Mouse (Mus musculus) small intestine, adult 2 months (tissue): ENCODE data around the gene Ublcp1.

Source experiments
- CTCF ChIP-seq: fragments of 200-500 bp; IDR thresholded peaks from 2 replicates; pipeline ENCODE4 v1.5.1; 2012; ENCODE audit warnings: low read depth, mild to moderate bottlenecking, control low read depth, inconsistent platforms, low read length, moderate library complexity, mixed read lengths; ENCODE audit not compliant: insufficient replicate concordance, insufficient read length; ENCODE audit errors: extremely low read depth
- POLR2A ChIP-seq: fragments of 200-500 bp; IDR thresholded peaks from 2 replicates; pipeline ENCODE4 v1.6.1; 2012; ENCODE audit warnings: low read depth, mild to moderate bottlenecking, control low read depth, inconsistent platforms, low read length, moderate library complexity

- TF ChIP-seq CTCF: no peak
- TF ChIP-seq POLR2A: no peak
These were observed 1.9 kb downstream of the Ublcp1 start for GRCm38 (mm10) chr11:44468306-44468790.
